Comparison of ENCODE assay signal across 8 mouse cellular contexts in the genomic region with DNA sequence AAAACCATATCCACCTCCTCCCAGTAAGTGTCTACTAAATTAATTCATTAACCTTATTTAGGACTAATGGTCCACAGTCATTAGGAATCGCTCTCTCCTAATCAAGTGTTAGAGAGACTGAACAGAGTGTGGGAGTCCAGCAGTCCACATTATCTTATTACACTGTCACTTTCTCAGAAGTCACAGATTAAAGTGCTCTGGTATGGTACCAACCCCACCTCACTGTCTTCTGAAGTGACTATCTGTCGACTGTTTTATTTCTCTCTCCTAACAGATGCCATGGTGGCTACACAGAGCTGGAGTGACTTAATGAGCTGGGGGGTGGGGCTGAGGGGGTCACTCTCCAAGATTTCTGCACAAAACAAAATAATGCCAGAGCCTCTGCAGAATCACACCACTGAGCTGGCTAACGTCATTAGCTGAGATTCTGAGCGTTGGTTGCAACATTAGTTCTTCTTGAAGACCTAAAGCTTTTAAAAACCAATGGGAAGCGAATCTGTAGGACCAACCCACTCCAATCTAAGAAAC. TPM values are rescaled to one million over a fixed set of nuclear protein-coding genes. Genes with fewer than 3 reads are reported as not detected.
DNase-seq lines count a peak whose midpoint lies in the region; ATAC-seq lines count a peak whose summit lies in the region.

No protein-coding gene starts in this region.

- peaks cover 13% of the 10 kb centered on the region; the same call in 1 of the 2 replicates for H3K4me1 ChIP-seq in neural tube, embryonic 11.5 days (ENCODE audit: control insufficient read depth, insufficient read depth, low read length)
- peaks cover 30% of the 10 kb centered on the region for H3K4me1 ChIP-seq in limb, embryonic 15.5 days

- no peaks in the 10 kb centered on the region for H3K9me3 ChIP-seq in neural tube, embryonic 11.5 days (ENCODE audit: control insufficient read depth, low read length)
- H3K9me3 ChIP-seq in limb, embryonic 15.5 days: no peaks in the 10 kb centered on the region

- H3K4me3 ChIP-seq in neural tube, embryonic 11.5 days (ENCODE audit: low read depth, low read length): peak overlapping the region; percentile 71
- peak overlapping the region; percentile 71 for H3K4me3 ChIP-seq in limb, embryonic 15.5 days

- peak; percentile 13 for DNase-seq in embryo, embryonic 11 days
- DNase-seq in embryo, embryonic 9.5 days (ENCODE audit: extremely low spot score): no peak
- DNase-seq in neural tube, embryonic 11.5 days (ENCODE audit: low spot score): no peak
- DNase-seq in neural tube, embryonic 10.5 days (ENCODE audit: extremely low spot score, low spot score): no peak
- DNase-seq in thymus, postnatal 10 days (ENCODE audit: low spot score in 2 of 2): no peak
- DNase-seq in cerebellum, postnatal 10 days: no peak
- DNase-seq in right cerebral cortex, postnatal 36 days (ENCODE audit: low spot score in 2 of 2): no peak

- no peaks in the 10 kb centered on the region for H3K36me3 ChIP-seq in neural tube, embryonic 11.5 days (ENCODE audit: control insufficient read depth, insufficient read depth, low read length)
- H3K36me3 ChIP-seq in limb, embryonic 15.5 days: no peaks in the 10 kb centered on the region; the same call in 1 of the 2 replicates

- H3K27me3 ChIP-seq in neural tube, embryonic 11.5 days (ENCODE audit: control insufficient read depth, insufficient read depth, low read length): no peaks in the 10 kb centered on the region
- peaks cover 19% of the 10 kb centered on the region for H3K27me3 ChIP-seq in limb, embryonic 15.5 days

- 0 out of 2 replicates have a peak overlapping the region, but pooled peaks have one; percentile 0 for H3K9ac ChIP-seq in neural tube, embryonic 11.5 days (ENCODE audit: low read length)
- no peak overlapping the region for H3K9ac ChIP-seq in limb, embryonic 15.5 days

- no peak for ATAC-seq in neural tube, embryonic 11.5 days (ENCODE audit: insufficient read depth, low FRiP score, low TSS enrichment)
- no peak for ATAC-seq in limb, embryonic 15.5 days (ENCODE audit: insufficient number of reproducible peaks, low FRiP score, low TSS enrichment, low read depth)

- peak overlapping the region; percentile 98 for H3K4me2 ChIP-seq in neural tube, embryonic 11.5 days (ENCODE audit: low read depth)
- H3K4me2 ChIP-seq in limb, embryonic 15.5 days: peak overlapping the region; percentile 88

- H3K27ac ChIP-seq in neural tube, embryonic 11.5 days (ENCODE audit: low read depth, low read length): no peak overlapping the region
- H3K27ac ChIP-seq in limb, embryonic 15.5 days: no peak overlapping the region

- WGBS in neural tube, embryonic 11.5 days: 37% methylated on average over 5 of the region's 5 CpGs
- whole genome bisulfite sequencing in limb, embryonic 15.5 days: 33% methylated on average over 5 of the region's 5 CpGs

RNA-seq across cellular contexts. Expression of gene Nrp1, which starts 3.0 kb away (rescaled TPM):
- polyA plus RNA-seq in neural tube, embryonic 11.5 days (2014; fragmentation: Nextera tagmentation; extraction: Ambion mirVana): 71.6 and 84.3 TPM in 2 replicates
- polyA plus RNA-seq in limb, embryonic 15.5 days (2015; fragmentation: Nextera tagmentation; extraction: Ambion mirVana): 93.4 and 100 TPM in 2 replicates
